Mouse (Mus musculus) forelimb bud, embryonic 11.5 days (tissue): ENCODE data around the gene Mtnr1a.
"Not testable (repeated sequence)": the region's sequence is repeated elsewhere in the genome, so short reads cannot be mapped to it uniquely, and the experiment has no call there.

Experiments
- DNase-seq: peaks from one replicate; pipeline ENCODE4 v3.0.0-alpha.2; 2012; ENCODE audit warnings: low read depth, low spot score

The Mtnr1a gene

DNA sequence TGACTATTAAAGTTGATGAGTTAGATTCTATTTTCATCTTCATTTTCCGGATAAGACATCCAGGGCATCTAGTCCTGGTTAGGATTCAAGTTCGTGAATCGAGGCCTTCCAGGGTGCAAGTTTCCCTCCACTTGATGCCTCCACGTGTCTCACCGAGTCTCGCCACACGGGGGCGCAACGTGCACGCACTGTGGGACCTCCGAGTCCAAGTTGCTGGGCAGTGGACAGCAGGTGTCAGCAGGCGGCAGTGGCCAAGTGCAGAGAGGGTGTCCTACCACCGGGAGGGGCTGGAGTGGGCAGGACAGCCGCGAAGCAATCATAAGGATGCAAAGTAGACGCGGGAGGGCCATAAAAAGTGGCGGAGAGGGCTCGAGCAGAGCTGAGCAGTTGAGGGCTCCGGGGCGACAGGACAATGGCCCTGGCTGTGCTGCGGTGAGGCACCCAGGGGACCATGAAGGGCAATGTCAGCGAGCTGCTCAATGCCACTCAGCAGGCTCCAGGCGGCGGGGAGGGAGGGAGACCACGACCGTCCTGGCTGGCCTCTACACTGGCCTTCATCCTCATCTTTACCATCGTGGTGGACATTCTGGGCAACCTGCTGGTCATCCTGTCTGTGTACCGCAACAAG is at the start of gene Mtnr1a:
Mtnr1a (plus strand) TSS at position 379 of the 628 bp plus-strand sequence.
- DNase-seq = peak; percentile 82

DNA sequence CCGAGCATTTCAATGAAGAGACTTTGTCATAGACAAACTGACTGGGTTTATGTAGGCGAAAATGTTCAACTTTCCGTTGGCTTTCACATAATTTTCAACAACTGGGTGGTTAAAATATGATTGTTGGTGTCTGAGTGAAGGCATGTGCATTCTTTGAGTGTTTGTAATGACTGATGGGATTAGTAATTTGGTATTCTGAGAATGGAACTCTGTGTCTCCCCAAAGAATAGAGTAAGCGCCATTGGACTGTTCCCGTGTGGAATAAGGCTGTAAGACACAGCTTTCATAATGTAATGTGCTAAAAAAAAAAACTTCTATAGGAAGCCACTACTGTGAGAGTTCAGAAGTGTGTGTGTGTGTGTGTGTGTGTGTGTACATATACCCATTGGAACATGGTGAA is 49.7 kb upstream of the Mtnr1a start:
- DNase-seq = no peak

DNA sequence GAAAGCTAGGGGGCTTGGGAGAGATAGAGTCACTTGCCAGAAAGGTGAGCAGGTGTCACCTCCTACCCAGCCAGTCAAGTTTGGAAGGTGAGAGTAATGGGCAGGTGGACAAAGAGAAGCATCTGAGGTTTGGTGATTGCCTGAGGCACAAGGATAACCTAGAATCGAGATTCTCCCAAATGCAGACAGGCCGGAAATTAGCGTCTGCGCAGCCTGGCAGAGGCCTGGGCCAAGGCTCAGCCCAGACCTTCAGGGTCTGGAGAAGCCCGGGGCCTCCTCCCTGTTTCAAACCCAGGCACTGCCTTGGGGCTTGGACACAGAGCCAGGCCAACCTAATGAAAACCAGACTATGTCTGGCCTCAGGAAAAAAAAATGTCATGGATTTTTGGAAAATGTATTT is 47.8 kb upstream of the Mtnr1a start:
- no peak for DNase-seq

DNA sequence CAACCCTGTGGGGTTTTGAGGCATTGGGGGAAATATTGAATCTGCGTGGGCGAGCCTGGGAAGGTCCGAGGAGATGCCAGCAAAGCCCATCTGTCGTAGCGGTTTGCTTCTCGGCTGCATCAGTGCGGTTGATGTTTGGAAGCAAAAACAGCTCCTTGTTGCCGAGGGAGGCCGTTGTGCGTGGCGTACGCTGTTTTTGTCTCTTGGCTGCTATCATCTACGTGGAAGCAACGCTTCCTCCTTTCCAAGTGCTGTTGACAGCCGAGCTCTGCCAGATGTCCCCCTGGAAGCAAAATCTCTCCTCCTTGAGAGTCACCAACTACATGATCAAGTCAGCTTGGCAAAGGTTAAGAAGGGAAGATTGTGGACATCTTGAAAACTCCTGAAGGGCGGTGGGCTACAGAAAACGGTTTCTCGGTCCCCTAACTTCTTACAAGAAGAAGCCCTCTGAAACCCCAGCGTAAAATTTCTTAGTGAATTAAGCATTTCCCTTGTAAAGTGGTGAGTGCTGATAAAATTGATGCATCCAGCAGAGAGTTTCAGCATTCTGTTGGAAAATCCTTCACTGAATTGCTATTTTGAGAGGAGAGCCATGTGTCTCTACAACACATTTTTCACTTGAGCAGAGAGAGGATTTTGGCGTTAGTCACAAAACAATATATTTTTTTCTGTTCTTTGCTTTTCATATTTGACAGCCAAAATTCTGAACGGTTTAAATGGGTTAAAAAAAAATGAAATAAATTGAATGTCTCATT is 46.8 kb upstream of the Mtnr1a start:
- no peak for DNase-seq

DNA sequence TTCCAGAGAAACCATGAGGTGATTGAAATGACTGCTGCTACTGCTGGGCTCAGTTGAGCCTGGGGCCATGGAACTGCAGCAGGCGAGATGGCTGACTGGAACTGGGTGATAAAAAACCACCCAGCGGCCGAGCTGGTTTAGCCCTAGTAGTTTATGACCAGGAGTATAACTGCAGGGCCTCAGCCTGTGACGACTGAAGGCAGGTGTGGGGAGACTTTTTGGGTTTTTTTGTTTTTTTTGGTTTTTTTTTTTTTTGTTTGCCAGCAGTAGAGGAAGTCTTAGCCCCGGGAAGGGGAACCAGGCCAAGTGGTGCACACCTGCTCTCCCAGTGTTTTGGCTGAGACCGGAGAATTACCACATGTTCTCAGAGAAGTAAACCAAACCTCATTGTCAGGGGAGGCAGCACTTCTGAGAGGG is 40.8 kb upstream of the Mtnr1a start:
- DNase-seq = peak; percentile 63

- DNase-seq = no peak
Observed at GRCm38 (mm10) chr8:45038350-45038749, 30.6 kb upstream of the Mtnr1a start.

DNA sequence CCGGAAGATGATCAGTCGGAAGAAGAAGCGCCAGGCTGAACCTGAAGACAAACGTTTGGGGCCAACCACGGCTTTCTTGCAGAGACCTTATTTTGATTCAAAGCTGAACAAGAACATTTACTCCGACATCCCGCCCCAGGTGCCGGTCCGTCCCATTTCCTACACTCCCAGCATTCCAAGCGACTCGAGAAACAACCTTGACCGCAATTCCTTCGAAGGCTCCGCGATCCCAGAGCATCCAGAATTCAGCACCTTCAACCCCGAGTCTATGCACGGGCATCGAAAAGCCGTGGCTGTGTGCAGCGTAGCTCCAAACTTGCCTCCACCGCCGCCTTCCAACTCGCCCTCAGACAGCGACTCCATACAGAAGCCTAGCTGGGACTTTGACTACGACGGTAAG is 24.8 kb upstream of the Mtnr1a start:
- no peak for DNase-seq

DNA sequence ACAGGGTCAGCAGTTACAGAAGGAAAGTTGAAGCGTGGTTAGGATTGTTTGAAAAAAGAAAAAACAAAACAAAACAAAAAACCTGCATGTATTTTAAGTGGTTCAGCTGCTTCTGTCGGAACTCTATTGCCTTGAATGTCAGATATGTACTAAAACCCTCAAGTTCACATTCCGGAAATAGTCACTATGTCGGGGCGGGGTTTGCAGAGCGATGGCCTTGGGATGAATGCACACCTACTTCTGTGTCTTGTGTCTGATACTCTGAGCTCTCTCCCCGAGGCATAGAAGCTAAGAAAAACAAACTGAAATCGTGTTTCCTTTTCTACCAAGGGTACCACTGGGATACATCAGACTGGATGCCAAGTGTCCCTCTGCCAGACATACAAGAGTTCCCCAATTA is 18.5 kb upstream of the Mtnr1a start:
- DNase-seq = no peak

DNA sequence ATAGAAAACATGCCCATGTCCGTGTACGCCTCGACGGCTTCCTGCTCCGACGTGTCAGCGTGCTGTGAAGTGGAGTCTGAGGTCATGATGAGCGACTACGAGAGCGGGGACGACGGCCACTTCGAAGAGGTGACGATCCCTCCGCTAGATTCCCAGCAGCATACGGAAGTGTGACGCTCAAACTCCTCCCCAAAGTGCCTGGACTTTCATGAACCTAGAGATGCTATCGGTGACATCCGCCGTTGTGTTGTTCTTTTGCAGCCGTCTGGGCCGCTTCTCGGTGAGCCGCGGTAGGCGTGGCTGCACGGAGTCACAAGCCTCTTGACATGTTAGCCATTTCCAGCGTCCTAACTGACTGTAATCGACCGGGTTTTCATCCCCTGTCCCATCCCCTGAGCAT is 17.7 kb upstream of the Mtnr1a start:
- no peak for DNase-seq

DNA sequence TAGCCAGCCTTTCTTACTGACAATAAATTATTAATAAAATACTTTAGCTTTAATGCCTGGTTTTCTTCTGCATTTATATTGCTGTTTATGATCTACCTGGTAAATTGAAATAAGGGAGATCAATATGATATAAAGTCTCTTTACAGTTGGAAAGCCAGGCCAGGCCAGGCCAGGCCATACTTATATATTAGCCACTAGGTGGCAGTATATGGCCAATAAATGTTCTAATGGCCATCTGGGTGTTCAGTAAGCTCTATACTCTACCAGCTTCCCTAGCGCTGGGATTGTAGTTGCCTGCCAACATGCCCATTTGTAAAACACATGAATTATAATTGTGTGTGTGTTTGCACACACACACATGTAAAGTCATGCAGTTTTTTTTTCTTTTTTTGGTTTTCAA is 16.7 kb upstream of the Mtnr1a start:
- DNase-seq = peak; percentile 24

- no peak for DNase-seq
Observed at GRCm38 (mm10) chr8:45052618-45053017, 16.3 kb upstream of the Mtnr1a start.

- DNase-seq = no peak
Observed at GRCm38 (mm10) chr8:45055500-45055899, 13.4 kb upstream of the Mtnr1a start.

- no peak for DNase-seq
Observed at GRCm38 (mm10) chr8:45056810-45057209, 12.1 kb upstream of the Mtnr1a start.

GRCm38 (mm10) chr8:45060083-45060482 is 8.9 kb upstream of the Mtnr1a start:
- no peak for DNase-seq

DNA sequence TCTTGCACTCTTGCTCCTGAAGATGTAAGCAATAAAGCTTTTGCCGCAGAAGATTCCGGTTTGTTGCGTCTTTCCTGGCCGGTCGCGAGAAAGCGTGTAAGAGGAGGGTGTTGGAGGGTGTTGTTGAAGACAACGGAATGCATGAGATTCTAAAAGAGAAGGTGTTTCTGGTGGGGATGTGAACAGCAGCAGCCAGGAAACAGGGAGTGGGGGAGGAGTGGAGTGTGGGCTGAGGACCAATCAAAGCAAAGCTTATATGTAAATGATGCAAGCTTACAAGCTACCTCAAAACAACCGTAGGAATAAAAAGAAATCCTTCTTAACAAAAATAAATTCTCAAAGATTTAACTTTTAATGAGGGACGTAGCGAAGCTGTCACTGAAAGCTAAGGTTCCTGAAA is 6.6 kb upstream of the Mtnr1a start:
- DNase-seq = no peak

DNA sequence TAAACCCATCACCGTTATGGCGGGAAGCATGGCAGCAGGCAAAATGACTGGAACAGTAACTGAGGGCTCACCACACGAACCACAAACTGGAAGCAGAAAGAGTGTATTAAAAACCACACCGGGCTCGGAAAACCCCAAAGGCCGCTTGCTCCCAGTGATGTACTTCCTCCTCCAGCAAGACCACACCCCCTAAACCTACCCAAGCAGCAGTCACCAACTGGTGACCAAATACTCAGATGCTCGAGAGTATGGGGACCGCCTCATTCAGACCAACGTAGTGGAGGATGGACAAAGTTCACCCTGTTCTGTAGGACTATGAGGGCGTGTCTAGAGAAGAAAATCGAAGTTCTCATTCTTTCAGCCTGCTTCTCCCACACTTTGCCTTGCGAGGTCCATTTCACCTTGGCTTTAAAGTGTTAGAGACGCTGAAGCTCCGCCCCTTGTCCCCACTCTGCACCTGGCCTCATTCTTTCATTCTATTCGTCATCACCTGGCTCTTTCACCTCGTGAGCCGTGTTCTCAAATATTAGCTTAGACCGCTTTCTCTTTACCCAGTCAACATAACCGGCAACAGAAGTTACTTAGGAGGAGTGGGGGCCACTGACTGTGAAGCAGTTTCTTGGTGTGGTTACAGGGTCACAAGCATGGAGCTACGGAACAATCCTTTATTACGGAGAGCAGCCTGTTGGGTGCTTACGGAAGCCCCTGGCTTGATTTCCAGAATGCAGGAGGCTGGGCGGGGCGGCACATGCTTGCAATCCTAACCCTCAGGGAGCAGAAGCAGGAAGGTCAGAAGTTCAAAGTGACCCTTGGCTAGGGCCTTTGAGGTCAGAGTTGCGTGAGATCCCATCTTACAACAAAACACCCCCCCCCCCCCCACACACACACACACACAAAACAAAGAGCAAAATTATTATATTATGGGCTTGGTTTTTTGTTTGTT is 5.7 kb upstream of the Mtnr1a start:
- DNase-seq = no peak

GRCm38 (mm10) chr8:45064197-45064869 is 4.6 kb upstream of the Mtnr1a start:
- DNase-seq = no peak

GRCm38 (mm10) chr8:45065391-45065790 is 3.5 kb upstream of the Mtnr1a start:
- not testable (repeated sequence) for DNase-seq

GRCm38 (mm10) chr8:45070949-45071348 is 2.0 kb downstream of the Mtnr1a start:
- no peak for DNase-seq

DNA sequence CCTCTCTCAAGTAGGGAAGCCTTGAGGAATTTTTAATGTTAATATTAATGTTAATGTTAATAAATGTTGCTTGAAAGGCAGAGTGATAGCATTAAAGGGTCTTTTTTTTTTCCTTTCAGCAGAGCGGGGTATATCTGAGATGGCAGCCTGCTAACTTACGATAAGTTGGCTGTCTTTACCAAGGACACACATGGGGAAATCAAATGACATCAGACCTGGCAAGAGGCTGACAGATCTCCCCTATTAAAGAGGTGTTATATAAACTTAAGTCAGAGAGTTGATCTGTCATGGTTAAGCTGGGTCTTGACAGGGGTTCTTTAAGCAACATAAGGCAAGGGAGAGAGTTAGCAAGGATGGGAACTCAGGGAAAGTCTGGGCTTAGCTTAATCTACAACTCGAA is 11.9 kb downstream of the Mtnr1a start:
- no peak for DNase-seq

DNA sequence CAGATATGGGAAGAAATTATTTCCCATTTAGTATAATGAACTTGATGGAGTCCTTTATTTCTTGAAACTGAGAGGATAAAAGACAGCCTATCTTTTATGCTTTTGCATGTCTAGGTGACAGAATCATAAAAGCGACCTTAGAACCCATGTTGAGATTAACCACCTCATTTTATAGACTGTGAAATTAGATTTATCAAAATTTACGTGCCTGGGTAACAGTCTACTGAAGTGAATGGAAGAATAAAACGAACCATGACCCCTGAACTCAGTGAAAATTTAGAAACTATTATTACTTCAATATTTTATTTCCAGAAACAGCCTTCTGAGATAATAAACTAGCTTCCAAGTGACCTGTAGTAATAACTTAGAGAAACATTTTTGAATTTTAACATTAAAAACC is 24.7 kb downstream of the Mtnr1a start:
- no peak for DNase-seq
